Mouse (Mus musculus): Measurements from ENCODE around the gene Cnn1. TPM values are rescaled to one million over a fixed set of nuclear protein-coding genes. Genes with fewer than 3 reads are reported as not detected.

Cnn1 gene
- polyA plus RNA-seq (2012; rRNA removed), result 253 and 296 TPM in 2 replicates

- no peak for DNase-seq (ENCODE audit: low read depth, low spot score)
- 10% methylated on average over 14 of the region's 14 CpGs for WGBS
Observed at GRCm38 (mm10) chr9:22098993-22099696, at the start of gene Cnn1. Cnn1 (plus strand) TSS chr9:22099216.

DNA sequence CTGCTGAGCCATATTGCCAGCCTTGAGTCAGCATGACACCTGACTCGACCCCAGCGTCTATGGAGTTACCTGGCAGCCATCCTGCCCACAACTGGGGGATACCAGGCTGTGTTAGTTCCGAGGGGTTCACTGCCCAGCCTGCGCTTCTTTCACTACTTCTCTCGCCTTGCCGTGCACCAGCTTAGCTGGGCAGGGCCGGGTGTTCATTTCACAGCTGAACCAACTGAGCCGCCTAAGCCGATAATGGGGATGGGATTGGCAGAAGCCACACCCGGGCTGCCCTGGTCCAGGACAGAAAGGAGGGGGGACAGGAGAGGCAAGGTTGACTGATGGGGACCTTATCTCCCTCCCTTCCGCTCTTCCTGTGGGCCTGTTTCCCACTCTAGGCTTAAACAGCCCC is 49.7 kb upstream of the Cnn1 start:
- 33% methylated on average over 11 of the region's 11 CpGs for WGBS
- DNase-seq (ENCODE audit: low read depth, low spot score), result no peak

- no peak for DNase-seq (ENCODE audit: low read depth, low spot score)
- WGBS, result 47% methylated on average over 4 of the region's 4 CpGs
Observed at GRCm38 (mm10) chr9:22049721-22050270, 49.2 kb upstream of the Cnn1 start.

GRCm38 (mm10) chr9:22050351-22050889 is 48.6 kb upstream of the Cnn1 start:
- WGBS, result 1% methylated on average over 43 of the region's 43 CpGs
- no peak for DNase-seq (ENCODE audit: low read depth, low spot score)

GRCm38 (mm10) chr9:22051161-22051957 is 47.7 kb upstream of the Cnn1 start:
- no peak for DNase-seq (ENCODE audit: low read depth, low spot score)
- 3% methylated on average over 67 of the region's 67 CpGs for WGBS

DNA sequence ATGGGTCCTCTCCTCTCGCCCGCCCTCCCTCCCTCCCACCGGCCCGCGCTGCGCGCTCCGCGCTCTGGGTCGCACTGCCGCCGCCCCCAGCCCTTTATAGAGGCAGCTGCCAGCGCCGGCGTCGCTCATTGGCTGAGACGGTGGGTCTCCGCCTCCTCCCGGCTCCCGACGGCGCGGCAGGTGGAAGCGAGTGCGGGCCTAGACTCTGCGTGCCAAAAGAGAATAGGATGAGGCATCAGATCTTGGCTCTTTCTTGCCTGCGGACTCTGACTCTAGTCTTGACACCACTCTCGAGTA is 47.1 kb upstream of the Cnn1 start, which contains the start of gene Elavl3:
Gene Elavl3 (minus strand): TSS at position 66 of the 297 bp plus-strand sequence.
- 2% methylated on average over 28 of the region's 28 CpGs for WGBS
- no peak for DNase-seq (ENCODE audit: low read depth, low spot score)

DNA sequence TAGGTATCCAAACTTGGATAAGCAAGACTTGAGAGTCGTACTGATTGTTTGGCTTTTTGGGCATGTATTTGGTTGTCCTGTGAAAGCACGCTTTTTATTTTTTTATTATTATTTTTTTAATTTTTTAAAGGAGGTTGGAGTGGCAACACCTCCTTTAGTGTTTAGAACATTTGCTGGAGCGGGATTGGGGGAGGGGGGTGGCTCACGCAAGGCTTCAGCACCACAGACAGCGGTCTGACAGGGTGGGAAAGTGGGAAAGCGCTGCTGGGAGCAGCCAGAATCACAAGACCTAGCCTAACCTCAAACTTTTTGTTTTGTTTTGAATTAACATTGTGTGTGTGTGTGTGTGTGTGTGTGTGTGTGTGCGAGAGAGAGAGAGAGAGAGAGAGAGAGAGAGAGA is 45.4 kb upstream of the Cnn1 start:
- 29% methylated on average over 6 of the region's 7 CpGs for WGBS
- DNase-seq (ENCODE audit: low read depth, low spot score), result no peak

DNA sequence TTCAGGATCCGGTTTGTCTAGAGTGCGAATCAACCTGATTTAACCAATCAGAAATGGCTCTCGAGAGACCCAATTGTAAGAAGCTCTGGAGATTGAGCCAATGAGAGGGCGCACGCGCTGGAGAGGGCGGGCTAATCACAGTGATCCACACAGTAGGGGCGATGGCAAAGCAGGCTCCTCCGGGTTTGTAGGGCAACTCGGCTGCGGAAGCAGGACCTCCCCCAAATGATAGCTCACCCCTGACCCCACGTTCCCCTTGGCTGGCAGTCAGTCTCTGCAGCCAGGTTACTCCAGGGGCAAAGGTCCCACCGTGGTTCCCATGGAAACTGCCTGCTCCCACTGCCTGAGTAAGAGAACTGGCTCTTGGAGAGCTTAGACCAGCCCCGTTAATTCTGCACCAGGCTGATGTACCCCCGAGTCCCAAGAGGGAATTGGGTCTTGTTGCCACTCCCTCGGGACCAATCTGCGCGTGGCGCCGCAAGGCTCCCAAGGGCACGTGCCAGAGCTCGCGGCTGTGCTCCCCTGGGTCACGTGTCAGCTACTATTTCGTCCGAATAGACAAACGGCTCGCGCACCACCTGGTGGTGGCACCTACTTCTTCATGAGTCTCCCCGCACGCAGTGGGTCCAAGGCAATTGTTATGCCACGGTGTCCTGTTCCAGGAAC is 44.5 kb upstream of the Cnn1 start:
- 3% methylated on average over 32 of the region's 32 CpGs for WGBS
- DNase-seq (ENCODE audit: low read depth, low spot score), result no peak

GRCm38 (mm10) chr9:22055713-22056112 is 43.3 kb upstream of the Cnn1 start:
- no peak for DNase-seq (ENCODE audit: low read depth, low spot score)
- 24% methylated on average over 29 of the region's 29 CpGs for WGBS

DNA sequence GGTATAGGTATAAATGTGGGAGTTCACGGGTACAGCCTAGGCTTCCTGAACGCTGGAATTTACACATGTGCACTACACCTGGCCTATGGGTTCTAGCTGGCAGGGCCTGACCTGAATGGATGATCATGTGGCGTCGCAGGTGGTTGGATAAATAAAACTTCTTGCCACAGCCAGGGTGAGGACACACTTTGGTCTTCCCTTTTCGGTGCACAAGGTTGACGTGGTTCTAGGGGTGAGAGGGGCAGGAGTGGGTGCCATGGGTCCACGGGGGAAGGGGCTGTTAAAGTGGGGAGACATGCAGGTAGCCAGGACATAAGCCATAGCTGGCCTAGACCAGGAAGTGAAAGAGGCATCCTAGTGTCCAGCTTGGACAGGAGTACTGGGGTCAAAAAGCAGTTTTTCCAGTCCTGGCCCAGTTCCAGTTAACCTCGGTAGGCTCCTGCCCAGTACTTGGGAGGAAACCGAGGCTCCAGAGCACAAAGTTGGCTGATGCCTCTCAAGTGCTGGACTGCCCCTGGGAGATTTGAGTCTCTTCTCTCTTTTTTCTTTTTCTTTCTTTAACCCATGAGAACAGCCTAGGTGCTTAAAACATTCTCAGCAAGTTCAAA is 42.6 kb upstream of the Cnn1 start:
- no peak for DNase-seq (ENCODE audit: low read depth, low spot score)
- WGBS, result 38% methylated on average over 9 of the region's 9 CpGs

DNA sequence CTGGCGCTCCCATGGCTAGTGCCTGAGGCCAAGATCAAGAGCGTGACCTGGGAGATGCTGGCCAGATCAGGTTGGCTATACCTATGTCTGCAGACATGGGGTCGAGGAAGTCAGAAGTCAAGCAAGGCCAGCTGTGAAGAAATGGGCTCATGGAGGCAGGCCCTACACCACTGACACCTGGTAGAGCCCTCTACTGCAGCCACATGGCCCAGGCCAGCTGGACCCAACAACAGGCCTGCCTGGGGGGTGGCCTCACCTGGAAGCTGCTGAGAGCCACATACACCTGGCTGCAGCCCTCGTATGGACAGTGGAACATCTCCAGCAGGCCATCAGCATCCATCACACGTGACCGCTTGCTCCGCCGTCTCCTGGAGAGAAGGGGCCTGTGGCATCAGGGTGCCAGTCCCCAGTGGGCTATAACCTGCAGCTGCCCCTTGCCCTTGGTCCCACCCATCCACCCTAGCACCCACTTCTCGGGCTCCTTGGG is 41.9 kb upstream of the Cnn1 start:
- DNase-seq (ENCODE audit: low read depth, low spot score), result no peak
- WGBS, result 96% methylated on average over 9 of the region's 9 CpGs

- WGBS, result 90% methylated on average over 9 of the region's 9 CpGs
Observed at GRCm38 (mm10) chr9:22058011-22058424, 41.0 kb upstream of the Cnn1 start.

GRCm38 (mm10) chr9:22061339-22061738 is 37.7 kb upstream of the Cnn1 start:
- DNase-seq (ENCODE audit: low read depth, low spot score), result no peak
- 67% methylated on average over 2 of the region's 2 CpGs for WGBS

More at GRCm38 (mm10) chr9:22058011-22058424, 41.0 kb upstream of the Cnn1 start:
- DNase-seq (ENCODE audit: low read depth, low spot score), result no peak

DNA sequence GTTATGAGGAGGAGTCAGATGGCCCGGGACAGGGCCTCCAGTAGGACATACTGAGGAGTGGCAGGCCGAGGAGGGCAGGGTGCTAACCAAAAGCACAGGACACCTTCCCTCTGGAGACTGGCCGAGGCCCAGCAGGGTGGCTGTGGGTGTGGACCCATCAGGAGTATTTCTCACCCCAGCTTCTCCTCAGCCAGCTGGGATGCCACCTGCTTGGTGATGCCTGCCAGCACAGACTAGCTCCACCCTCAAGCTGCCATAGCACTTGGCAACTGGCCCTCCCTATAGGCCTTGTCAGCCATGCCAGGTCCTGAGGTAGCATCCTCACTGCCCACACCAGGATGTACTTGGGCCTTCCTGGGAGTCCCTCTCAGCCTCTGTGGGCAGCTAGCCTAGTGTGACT is 34.7 kb upstream of the Cnn1 start:
- no peak for DNase-seq (ENCODE audit: low read depth, low spot score)
- WGBS, result 25% methylated on average over 3 of the region's 3 CpGs

- 88% methylated on average over 11 of the region's 11 CpGs for WGBS
- DNase-seq (ENCODE audit: low read depth, low spot score), result no peak
Observed at GRCm38 (mm10) chr9:22065642-22066041, 33.4 kb upstream of the Cnn1 start.

DNA sequence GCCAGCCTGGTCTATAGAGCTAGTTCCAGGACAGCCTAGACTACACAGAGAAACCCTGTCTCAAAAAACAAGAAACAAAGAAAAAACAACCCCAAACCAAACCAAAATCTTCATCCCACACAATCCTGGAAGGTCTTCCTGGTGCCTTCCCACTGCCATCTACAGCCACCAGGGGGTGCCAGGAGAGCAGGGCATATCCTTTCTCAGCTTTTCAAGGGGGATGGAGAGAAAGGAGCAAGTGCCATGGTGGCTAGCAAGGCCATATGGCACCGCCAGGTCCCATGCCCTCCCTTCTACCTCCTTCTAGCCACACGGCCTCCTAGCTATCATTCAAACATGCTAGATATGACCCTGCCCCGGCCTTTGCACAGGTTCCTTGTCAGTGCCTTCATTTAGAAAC is 32.6 kb upstream of the Cnn1 start:
- 69% methylated on average over 3 of the region's 3 CpGs for WGBS

GRCm38 (mm10) chr9:22067195-22067594 is 31.8 kb upstream of the Cnn1 start:
- WGBS, result 91% methylated on average over 5 of the region's 5 CpGs
- no peak for DNase-seq (ENCODE audit: low read depth, low spot score)

More for the DNA sequence above, 32.6 kb upstream of the Cnn1 start:
- no peak for DNase-seq (ENCODE audit: low read depth, low spot score)

DNA sequence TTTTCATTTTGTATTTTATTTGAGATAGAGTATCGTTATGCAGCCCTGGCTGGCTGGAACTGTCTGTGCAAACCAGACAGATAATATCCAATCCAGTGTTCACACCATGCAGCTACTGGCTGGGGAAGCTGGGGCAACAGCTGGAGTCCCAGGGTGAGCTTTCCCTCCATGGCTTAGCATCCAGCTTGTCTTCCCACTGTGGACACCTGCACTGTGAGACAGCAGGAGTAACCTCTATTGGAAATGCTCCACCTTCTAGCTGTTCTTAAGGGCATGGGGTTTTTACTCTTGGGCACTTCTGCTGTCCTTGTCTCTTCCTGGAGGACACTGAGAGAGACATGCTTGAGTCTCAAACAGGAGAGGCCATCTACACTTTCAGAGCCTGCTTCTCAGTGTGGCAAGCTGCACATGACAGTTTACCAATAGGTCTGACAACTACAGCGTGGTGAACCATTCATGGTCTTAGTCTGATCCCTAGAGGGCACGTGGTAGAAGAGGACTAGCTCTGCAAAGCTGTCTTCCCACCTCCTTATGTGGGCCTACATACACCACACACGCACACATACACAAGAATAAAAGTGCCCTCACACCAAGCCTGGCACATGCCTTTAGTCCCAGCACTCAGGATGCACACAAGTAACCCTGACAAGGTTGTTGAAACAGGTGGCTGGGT is 29.0 kb upstream of the Cnn1 start:
- DNase-seq (ENCODE audit: low read depth, low spot score), result no peak
- WGBS, result 58% methylated on average over 4 of the region's 4 CpGs
